Mouse (Mus musculus): Measurements from ENCODE around the gene Gan. TPM values are rescaled to one million over a fixed set of nuclear protein-coding genes. Genes with fewer than 3 reads are reported as not detected.
A peak's percentile ranks its signal among the peaks of the same experiment; 100 is the strongest.

Gan gene
- not detected in 2 replicates for polyA plus RNA-seq (2012; ENCODE audit: insufficient read depth, insufficient read length, low replicate concordance, missing spikeins)

DNA sequence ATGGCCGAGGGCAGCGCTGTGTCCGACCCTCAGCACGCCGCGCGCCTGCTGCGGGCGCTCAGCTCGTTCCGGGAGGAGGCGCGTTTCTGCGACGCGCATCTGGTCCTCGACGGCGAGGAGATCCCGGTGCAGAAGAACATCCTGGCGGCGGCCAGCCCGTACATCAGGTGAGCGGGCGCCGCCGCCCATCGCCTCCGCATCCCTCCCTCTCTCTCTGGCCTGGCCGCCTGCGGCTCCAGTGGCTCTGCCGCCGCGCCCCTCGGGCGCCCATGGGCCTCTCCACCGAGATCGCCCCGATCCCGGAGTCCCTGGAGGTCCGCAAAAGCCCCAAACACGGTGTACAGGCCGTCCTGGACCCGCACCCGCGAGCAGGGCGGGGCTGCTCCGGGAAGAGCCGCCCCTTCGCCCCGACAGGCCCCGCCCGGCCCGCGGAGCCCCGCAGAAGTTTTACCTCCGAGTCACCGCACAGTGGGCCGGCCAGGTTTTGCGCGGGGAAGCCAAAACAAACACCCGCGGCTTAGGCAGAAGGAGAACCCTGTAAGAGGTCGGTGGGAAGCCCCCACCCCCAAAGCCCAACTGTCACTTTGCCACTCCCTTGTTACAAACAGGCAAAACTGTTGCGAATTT lies at the start of gene Gan:
Gene Gan (plus strand): TSS at position 1 of the 627 bp plus-strand sequence.
- no peak within 1 kb of the TSS for H3K27ac ChIP-seq (ENCODE audit: insufficient read depth, low read depth, low read length)
- TF ChIP-seq POLR2A (IDR thresholded peaks at IDR 0.05; ENCODE audit: insufficient read depth, low read depth, low read length) (no peak), CTCF (IDR thresholded peaks at IDR 0.05; ENCODE audit: insufficient read depth, low read depth, low read length) (no peak)
- H3K4me3 ChIP-seq (ENCODE audit: insufficient read depth, low read depth, low read length) = peak within 1 kb of the TSS; percentile 57
- H3K4me1 ChIP-seq (ENCODE audit: control insufficient read depth, insufficient read depth, low read length) = peaks cover 12% of the 10 kb centered on the region
- under 1% methylated on average over 65 of the region's 65 CpGs for WGBS

GRCm38 (mm10) chr8:117109018-117109711 lies 48.8 kb upstream of the Gan start:
- Histone ChIP-seq H3K27ac (ENCODE audit: insufficient read depth, low read depth, low read length) (no peak overlapping the region), H3K4me3 (ENCODE audit: insufficient read depth, low read depth, low read length) (no peak overlapping the region), H3K4me1 (ENCODE audit: control insufficient read depth, insufficient read depth, low read length) (no peaks in the 10 kb centered on the region)
- TF ChIP-seq POLR2A (IDR thresholded peaks at IDR 0.05; ENCODE audit: insufficient read depth, low read depth, low read length) (no peak), CTCF (IDR thresholded peaks at IDR 0.05; ENCODE audit: insufficient read depth, low read depth, low read length) (no peak)
- 92% methylated on average over 19 of the region's 19 CpGs for WGBS

- no peaks in the 10 kb centered on the region for H3K4me1 ChIP-seq (ENCODE audit: control insufficient read depth, insufficient read depth, low read length)
- H3K4me3 ChIP-seq (ENCODE audit: insufficient read depth, low read depth, low read length) = no peak overlapping the region
- 45% methylated on average over 16 of the region's 16 CpGs for WGBS
- no peak overlapping the region for H3K27ac ChIP-seq (ENCODE audit: insufficient read depth, low read depth, low read length)
- no peak for TF ChIP-seq CTCF (IDR thresholded peaks at IDR 0.05; ENCODE audit: insufficient read depth, low read depth, low read length)
- TF ChIP-seq POLR2A (IDR thresholded peaks at IDR 0.05; ENCODE audit: insufficient read depth, low read depth, low read length) = no peak
Observed at GRCm38 (mm10) chr8:117109801-117110390, 48.0 kb upstream of the Gan start.

- TF ChIP-seq CTCF (IDR thresholded peaks at IDR 0.05; ENCODE audit: insufficient read depth, low read depth, low read length) = no peak
- TF ChIP-seq POLR2A (IDR thresholded peaks at IDR 0.05; ENCODE audit: insufficient read depth, low read depth, low read length) = no peak
- Histone ChIP-seq H3K27ac (ENCODE audit: insufficient read depth, low read depth, low read length) (no peak overlapping the region), H3K4me3 (ENCODE audit: insufficient read depth, low read depth, low read length) (no peak overlapping the region), H3K4me1 (ENCODE audit: control insufficient read depth, insufficient read depth, low read length) (peaks cover 2% of the 10 kb centered on the region; the same call in 1 of the 2 replicates)
- 83% methylated on average over 3 of the region's 3 CpGs for WGBS
Observed at GRCm38 (mm10) chr8:117111641-117112040, 46.3 kb upstream of the Gan start.

DNA sequence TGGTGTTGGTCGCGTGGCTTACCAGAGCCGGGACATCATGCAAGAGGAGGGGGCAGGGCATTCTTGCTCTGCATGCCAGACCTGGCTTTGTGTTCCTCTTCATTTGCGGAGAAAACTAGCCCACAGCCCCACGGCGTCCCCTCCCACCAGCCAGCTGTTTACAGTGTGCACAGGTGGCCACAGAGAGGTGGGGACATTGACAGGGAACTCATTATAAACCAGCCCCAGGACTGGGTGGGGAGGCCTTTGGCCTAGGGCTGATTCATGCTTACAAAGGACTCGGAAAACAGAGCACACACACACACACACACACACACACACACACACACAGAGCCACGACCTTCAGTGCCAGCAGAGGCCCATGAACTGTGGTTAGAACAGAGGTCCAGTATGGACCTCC lies 45.7 kb upstream of the Gan start:
- 77% methylated on average over 8 of the region's 8 CpGs for WGBS
- TF ChIP-seq POLR2A (IDR thresholded peaks at IDR 0.05; ENCODE audit: insufficient read depth, low read depth, low read length) = no peak
- no peak for TF ChIP-seq CTCF (IDR thresholded peaks at IDR 0.05; ENCODE audit: insufficient read depth, low read depth, low read length)
- H3K4me3 ChIP-seq (ENCODE audit: insufficient read depth, low read depth, low read length) = no peak overlapping the region
- peaks cover 2% of the 10 kb centered on the region; the same call in 1 of the 2 replicates for H3K4me1 ChIP-seq (ENCODE audit: control insufficient read depth, insufficient read depth, low read length)
- no peak overlapping the region for H3K27ac ChIP-seq (ENCODE audit: insufficient read depth, low read depth, low read length)

- peaks cover 2% of the 10 kb centered on the region; the same call in 1 of the 2 replicates for H3K4me1 ChIP-seq (ENCODE audit: control insufficient read depth, insufficient read depth, low read length)
- TF ChIP-seq CTCF (IDR thresholded peaks at IDR 0.05; ENCODE audit: insufficient read depth, low read depth, low read length) (no peak), POLR2A (IDR thresholded peaks at IDR 0.05; ENCODE audit: insufficient read depth, low read depth, low read length) (no peak)
- no peak overlapping the region for H3K27ac ChIP-seq (ENCODE audit: insufficient read depth, low read depth, low read length)
- 41% methylated on average over 6 of the region's 6 CpGs for WGBS
- no peak overlapping the region for H3K4me3 ChIP-seq (ENCODE audit: insufficient read depth, low read depth, low read length)
Observed at GRCm38 (mm10) chr8:117115094-117115493, 42.8 kb upstream of the Gan start.

DNA sequence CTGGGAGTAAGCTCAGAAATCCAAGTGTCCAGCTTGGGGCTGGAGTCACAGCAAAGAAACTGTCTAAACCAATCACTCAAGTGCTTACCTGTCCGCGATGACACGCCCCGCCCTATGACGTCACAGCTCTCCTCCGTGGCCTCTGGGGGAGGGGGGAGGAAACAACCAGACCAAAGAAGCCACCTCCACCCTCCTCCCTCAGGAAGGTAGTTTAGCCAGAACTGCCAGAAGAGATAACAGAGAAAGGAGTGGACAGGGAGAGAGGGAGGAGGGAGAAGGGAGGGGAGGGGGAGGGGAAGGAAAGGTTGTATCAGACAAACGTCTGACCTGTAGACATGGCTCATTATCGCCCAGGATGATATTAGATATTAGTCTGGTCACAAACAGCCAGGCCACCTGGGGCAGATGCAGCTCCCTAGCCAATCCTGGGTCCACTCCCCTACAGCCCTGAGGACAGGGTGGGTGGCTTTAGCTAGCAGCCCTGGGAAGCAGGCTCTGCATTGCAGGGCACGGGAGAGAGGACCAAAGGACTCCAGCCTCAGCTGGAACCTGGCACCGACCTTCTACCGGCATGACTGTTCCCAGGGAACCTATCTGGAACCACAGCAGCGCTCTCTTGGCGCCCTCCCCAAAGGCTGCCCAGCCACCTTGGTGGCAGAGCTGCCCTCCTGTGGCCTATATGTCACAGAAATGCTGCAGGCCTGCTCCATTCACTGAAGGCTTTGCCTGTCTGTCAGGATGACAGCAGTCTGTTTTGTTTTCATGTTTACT lies 42.1 kb upstream of the Gan start:
- no peak overlapping the region for H3K4me3 ChIP-seq (ENCODE audit: insufficient read depth, low read depth, low read length)
- H3K4me1 ChIP-seq (ENCODE audit: control insufficient read depth, insufficient read depth, low read length) = peaks cover 2% of the 10 kb centered on the region; the same call in 1 of the 2 replicates
- WGBS = 28% methylated on average over 13 of the region's 13 CpGs
- TF ChIP-seq CTCF (IDR thresholded peaks at IDR 0.05; ENCODE audit: insufficient read depth, low read depth, low read length) (no peak), POLR2A (IDR thresholded peaks at IDR 0.05; ENCODE audit: insufficient read depth, low read depth, low read length) (no peak)
- no peak overlapping the region for H3K27ac ChIP-seq (ENCODE audit: insufficient read depth, low read depth, low read length)

GRCm38 (mm10) chr8:117116534-117116933 lies 41.4 kb upstream of the Gan start:
- no peak overlapping the region for H3K4me3 ChIP-seq (ENCODE audit: insufficient read depth, low read depth, low read length)
- peaks cover 2% of the 10 kb centered on the region; the same call in 1 of the 2 replicates for H3K4me1 ChIP-seq (ENCODE audit: control insufficient read depth, insufficient read depth, low read length)
- 88% methylated on average over 7 of the region's 7 CpGs for WGBS
- TF ChIP-seq POLR2A (IDR thresholded peaks at IDR 0.05; ENCODE audit: insufficient read depth, low read depth, low read length) (no peak), CTCF (IDR thresholded peaks at IDR 0.05; ENCODE audit: insufficient read depth, low read depth, low read length) (no peak)
- no peak overlapping the region for H3K27ac ChIP-seq (ENCODE audit: insufficient read depth, low read depth, low read length)

Measured in olfactory bulb, adult 2 months (tissue).